Mouse (Mus musculus): ENCODE results near the gene Faap20.

DNA sequence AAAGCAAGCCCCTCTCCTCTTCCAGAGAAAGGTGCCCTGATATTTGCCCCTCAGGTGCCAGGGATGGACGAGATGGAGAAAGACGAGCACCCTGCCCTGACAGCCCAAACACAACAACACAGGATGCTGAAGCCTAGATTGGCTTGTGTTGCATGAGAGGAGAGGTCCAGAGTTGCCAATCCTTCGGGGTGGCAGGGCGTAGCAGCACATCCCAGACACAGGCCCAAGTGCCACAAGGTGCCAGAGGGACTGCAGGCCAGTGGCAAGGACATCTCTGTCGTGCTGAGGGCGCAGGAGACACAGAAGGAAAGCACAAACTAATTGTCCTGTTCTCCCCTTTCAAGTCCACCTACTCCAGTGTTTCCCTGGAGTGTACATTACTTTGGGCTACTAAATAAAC lies 35.4 kb upstream of the Faap20 start:
- no peak for TF ChIP-seq CTCF (IDR thresholded peaks at IDR 0.05; ENCODE audit: borderline replicate concordance, insufficient read depth, low read length)
- no peak for TF ChIP-seq POLR2A (IDR thresholded peaks at IDR 0.05; ENCODE audit: low read depth, low read length)
